Mouse (Mus musculus): ENCODE measurements around the gene Wdfy3.
"Not testable (repeated sequence)": the region's sequence is repeated elsewhere in the genome, so short reads cannot be mapped to it uniquely, and the experiment has no call there.

The Wdfy3 gene

GRCm38 (mm10) chr5:102069767-102070413, at the start of gene Wdfy3:
TSS of gene Wdfy3 (minus strand) at chr5:102069921.
- DNase-seq (ENCODE audit: low spot score in 2 of 2) = peak; percentile 80 to 88

GRCm38 (mm10) chr5:102113009-102113408, 43.3 kb upstream of the Wdfy3 start:
- DNase-seq (ENCODE audit: low spot score in 2 of 2) = no peak

GRCm38 (mm10) chr5:102112034-102112433, 42.3 kb upstream of the Wdfy3 start:
- DNase-seq (ENCODE audit: low spot score in 2 of 2) = no peak

- peak; percentile 49 to 74 for DNase-seq (ENCODE audit: low spot score in 2 of 2)
These were observed 40.3 kb upstream of the Wdfy3 start for GRCm38 (mm10) chr5:102110031-102110430.

- DNase-seq (ENCODE audit: low spot score in 2 of 2) = no peak
These were observed 36.2 kb upstream of the Wdfy3 start for GRCm38 (mm10) chr5:102105919-102106318.

GRCm38 (mm10) chr5:102101815-102102214, 32.1 kb upstream of the Wdfy3 start:
- not testable (repeated sequence) for DNase-seq (ENCODE audit: low spot score in 2 of 2)

- DNase-seq (ENCODE audit: low spot score in 2 of 2) = no peak
These were observed 30.8 kb upstream of the Wdfy3 start for GRCm38 (mm10) chr5:102100246-102101241.

GRCm38 (mm10) chr5:102095576-102095975, 25.9 kb upstream of the Wdfy3 start:
- no peak for DNase-seq (ENCODE audit: low spot score in 2 of 2)

- DNase-seq (ENCODE audit: low spot score in 2 of 2) = no peak
These were observed 21.0 kb upstream of the Wdfy3 start for GRCm38 (mm10) chr5:102090686-102091085.

GRCm38 (mm10) chr5:102084737-102085705, 15.3 kb upstream of the Wdfy3 start:
- DNase-seq (ENCODE audit: low spot score in 2 of 2) = no peak

- DNase-seq (ENCODE audit: low spot score in 2 of 2) = peak in 1 of 2 experiments; percentile 62
These were observed 4.4 kb upstream of the Wdfy3 start for GRCm38 (mm10) chr5:102074086-102074485.

GRCm38 (mm10) chr5:102072057-102072456, 2.3 kb upstream of the Wdfy3 start:
- no peak for DNase-seq (ENCODE audit: low spot score in 2 of 2)

- no peak for DNase-seq (ENCODE audit: low spot score in 2 of 2)
These were observed 1.5 kb upstream of the Wdfy3 start for GRCm38 (mm10) chr5:102071241-102071640.

- no peak for DNase-seq (ENCODE audit: low spot score in 2 of 2)
These were observed 1.1 kb upstream of the Wdfy3 start for GRCm38 (mm10) chr5:102070788-102071187.

GRCm38 (mm10) chr5:102070414-102070768, 670 bp upstream of the Wdfy3 start:
- DNase-seq (ENCODE audit: low spot score in 2 of 2) = no peak

GRCm38 (mm10) chr5:102069051-102069766, 512 bp downstream of the Wdfy3 start:
- peak in 1 of 2 experiments; percentile 57 for DNase-seq (ENCODE audit: low spot score in 2 of 2)

GRCm38 (mm10) chr5:102066458-102066857, 3.3 kb downstream of the Wdfy3 start:
- DNase-seq (ENCODE audit: low spot score in 2 of 2) = no peak

GRCm38 (mm10) chr5:102063013-102063752, 6.5 kb downstream of the Wdfy3 start:
- DNase-seq (ENCODE audit: low spot score in 2 of 2) = no peak

GRCm38 (mm10) chr5:102061816-102062215, 7.9 kb downstream of the Wdfy3 start:
- DNase-seq (ENCODE audit: low spot score in 2 of 2) = no peak

GRCm38 (mm10) chr5:102055946-102056345, 13.8 kb downstream of the Wdfy3 start:
- DNase-seq (ENCODE audit: low spot score in 2 of 2) = no peak

Measured in frontal cortex, postnatal 10 days (tissue).